Mouse (Mus musculus) layer of hippocampus, adult 8-10 months (tissue): ENCODE measurements around the gene Pde9a. TPM values are rescaled to one million over a fixed set of nuclear protein-coding genes. Genes with fewer than 3 reads are reported as not detected.
A peak's percentile ranks its signal among the peaks of the same experiment; 100 is the strongest.

Source experiments
- DNase-seq, 2 experiments: peaks; one replicate each; pipeline ENCODE4 v3.0.0; 2022; ENCODE audit warnings: low spot score in 2 of 2
- total RNA-seq, 4 experiments: library from RNA; stranded (reverse); gene quantifications; 2 replicates each; pipeline ENCODE4 v1.2.4; 2022

Pde9a gene
- total RNA-seq, 4 experiments from 2014 or later, result 22.5 to 35.1 (median 28.4) TPM

GRCm38 (mm10) chr17:31462506-31462905 is 76.5 kb downstream of the Pde9a start:
- no peak for DNase-seq

DNA sequence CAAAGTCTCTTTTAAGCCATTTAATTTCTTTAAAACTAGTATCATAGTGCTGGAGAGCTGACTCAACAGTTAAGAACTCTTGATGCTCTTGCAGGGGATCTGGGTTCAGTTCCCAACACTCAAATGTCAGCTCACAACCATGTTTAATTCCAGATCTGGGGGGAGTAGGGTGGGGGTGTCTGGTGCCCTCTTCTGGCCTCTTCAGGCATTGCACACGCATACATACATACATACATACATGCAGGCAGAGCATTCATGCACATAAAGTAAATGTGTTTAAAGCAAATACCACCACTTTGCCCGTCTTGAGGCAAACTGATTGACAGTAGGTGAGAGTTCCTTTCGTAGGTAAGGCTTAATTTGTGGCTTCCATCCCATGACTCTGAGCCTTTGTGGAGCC is 80.8 kb downstream of the Pde9a start:
- DNase-seq, result no peak

DNA sequence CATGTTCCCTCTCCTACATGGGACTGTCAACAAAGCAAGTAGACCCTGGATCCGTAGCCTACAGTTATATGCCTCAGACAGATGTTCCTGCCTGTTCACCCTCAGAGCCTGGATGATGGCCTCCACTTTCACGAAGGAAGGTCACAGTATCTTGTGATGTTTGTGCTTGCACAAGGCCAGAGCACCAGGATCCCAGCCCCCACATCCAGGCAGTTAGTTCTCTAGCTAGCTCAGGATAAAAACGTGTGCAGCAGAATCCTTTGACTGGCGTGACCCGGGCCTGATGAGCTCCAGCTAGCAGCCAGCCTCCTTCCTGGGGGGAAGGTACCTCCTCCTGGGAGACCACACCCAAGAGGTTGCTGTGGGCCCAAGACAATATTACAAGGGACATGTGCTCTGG is 82.5 kb downstream of the Pde9a start:
- DNase-seq, result no peak

- DNase-seq, result no peak
These were observed 84.9 kb downstream of the Pde9a start for GRCm38 (mm10) chr17:31470766-31471418.

- no peak for DNase-seq
These were observed 88.4 kb downstream of the Pde9a start for GRCm38 (mm10) chr17:31474388-31474787.

- no peak for DNase-seq
These were observed 92.6 kb downstream of the Pde9a start for GRCm38 (mm10) chr17:31478606-31479005.

DNA sequence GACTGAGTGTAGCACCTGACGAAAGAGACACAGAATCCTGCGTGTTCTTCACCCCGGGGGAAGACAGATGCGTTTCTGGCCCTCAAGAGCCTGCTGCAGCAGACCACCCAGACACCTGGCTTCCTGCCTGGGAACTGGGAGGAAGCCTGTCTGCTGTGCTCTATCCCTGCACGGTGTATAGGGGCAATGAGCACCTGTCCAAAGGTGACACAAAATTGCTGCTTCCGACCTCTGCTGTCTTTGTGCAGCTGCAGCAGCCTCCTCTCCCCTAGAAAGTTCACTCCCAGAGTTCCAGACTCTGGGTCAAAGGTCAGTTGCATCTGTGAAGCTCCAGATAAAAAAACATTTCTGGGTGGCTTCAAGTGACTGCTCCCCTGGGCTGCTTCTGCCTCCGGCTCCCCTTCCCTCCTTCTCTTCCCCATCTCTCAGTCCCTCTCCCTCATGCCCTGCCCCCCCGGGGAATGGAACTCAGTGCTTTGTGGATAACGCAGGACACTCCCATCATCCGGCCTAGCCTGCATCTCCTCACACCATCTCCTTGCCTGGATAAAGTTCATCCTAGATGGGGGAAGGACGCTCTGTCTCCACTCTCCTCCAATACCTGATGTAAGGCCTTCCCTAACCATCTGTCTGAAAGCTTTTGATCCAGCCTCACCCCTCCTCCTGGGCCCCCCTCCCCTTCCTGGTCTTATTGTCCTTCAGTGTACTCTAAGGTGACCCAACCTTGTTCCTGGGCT is 93.3 kb downstream of the Pde9a start:
- DNase-seq, result no peak

- no peak for DNase-seq
These were observed 100.7 kb downstream of the Pde9a start for GRCm38 (mm10) chr17:31486616-31487198.

DNA sequence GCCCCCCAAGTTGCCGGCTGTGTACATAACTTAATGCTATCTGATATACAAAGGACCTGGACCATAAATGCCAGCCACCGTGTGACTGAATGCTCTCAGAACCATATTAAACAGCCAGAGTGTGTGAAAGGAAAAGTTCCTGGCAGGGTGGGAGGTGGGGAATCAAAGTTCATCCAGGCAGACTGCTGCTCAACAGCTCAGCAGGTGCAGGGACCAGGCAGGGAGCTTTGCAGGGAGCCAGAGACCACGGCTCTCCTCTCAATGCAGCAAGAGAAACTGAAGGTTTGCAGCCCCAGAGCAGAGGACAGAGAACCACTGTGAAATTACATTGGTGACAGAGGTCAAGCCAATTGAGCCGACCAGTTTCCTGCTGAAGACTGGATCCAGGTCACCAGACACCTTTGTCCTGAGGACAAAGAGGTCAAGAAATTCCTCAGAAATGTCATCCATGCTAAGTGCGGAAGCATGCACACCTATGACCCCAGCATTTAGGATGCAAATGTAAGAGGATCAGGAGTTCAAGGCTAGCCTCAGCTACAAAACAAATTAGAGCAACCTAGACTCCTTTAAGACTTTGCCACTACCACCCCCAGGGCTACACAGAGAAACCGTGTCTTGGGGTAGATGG is 101.5 kb downstream of the Pde9a start:
- no peak for DNase-seq

DNA sequence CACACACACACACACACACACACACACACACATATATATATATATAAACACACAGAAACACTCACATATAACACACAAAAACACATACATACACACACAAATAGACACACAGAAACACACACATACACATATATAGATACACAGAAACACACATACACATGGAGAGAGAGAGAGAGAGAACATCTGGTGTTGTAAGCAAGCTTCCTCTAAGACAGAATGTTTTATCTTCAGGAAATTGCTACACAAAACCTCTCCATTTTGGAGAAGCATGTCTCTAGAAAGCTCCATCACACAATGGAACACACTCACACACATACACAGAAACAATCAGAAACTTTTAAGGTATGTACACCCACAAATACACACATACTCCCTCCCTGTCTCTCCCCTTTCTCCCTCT is 105.3 kb downstream of the Pde9a start:
- DNase-seq, result no peak

DNA sequence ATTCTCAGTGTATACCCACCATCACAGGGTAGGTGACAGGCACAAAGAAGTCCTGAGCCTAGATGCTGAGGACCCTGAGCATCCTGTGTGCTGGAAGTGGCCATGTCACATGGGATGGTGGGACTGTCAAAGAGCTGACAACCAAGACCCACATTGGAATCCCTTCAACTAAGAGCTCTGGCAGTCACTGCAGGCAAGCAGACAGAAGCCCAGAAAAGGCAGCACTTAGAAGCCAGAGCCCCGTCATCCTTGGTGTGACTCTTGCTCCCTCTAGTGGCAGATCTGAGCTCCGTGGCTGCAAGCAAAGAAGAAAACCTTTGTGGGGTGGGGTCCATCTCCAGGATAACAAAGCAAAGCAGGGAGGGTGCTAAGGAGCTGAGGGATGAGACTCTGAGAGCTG is 106.4 kb downstream of the Pde9a start:
- peak; percentile 72 to 81 for DNase-seq

DNA sequence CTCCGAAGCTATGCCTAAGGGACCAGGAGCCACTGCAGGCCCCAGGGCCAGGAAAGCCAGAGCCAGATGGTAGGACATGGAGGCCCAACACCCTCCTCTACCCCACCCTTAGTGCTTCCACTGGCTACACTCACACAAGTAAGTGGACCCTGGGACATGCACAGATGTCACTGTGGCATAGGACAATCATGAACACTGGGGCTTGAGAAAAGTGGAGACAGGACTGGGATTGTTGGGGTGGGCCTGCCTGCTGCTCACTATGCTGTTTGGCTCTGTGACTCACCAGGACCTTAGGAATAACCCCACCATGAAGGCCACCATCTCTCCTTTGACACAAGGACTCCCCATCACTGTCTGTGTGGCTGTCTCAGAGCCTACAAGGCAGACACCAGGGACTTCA is 109.0 kb downstream of the Pde9a start:
- DNase-seq, result no peak

- no peak for DNase-seq
These were observed 111.7 kb downstream of the Pde9a start for GRCm38 (mm10) chr17:31497726-31498125.

- no peak for DNase-seq
These were observed 113.7 kb downstream of the Pde9a start for GRCm38 (mm10) chr17:31499725-31500124.

- DNase-seq, result no peak
These were observed 114.4 kb downstream of the Pde9a start for GRCm38 (mm10) chr17:31500416-31500815.

DNA sequence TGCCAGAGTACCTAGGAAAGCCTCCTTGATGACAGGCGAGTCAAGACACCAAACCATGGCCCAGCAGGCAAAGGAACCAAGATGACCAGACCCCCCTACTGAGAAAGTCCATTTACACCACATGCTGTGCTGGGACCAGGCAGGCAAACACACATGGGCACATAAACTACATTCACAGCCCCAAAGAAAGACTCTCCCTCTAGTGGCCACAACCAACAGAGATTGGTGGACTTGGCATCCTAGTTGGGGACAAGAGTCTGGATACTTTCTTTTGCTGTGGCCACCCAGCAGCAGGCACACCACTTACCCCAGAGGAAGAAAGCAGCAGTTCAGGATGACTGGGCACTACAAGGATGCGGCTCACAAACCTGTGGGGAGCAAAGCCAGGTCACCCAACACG is 114.9 kb downstream of the Pde9a start:
- DNase-seq, result no peak

GRCm38 (mm10) chr17:31502261-31502927 is 116.4 kb downstream of the Pde9a start:
- DNase-seq, result no peak

DNA sequence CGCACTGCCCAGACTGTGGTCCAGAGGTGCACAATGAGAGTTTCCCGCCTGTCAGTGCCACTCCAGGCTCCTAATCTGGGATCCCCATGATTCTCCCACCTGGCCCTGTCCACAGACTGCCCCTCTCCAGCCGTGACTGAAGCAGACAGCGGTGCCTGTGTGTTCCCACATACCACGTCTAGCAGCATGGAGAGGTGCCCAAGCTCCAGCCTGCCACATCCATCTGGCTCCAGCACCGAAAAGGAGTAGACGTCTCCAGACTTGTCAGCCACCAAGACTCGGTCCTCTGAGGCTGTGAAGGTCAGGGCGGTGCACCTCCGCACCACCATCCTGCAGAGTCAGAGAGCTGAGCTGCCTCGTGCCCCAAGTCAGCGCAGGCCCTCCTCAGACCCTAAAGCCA is 117.3 kb downstream of the Pde9a start:
- DNase-seq, result no peak

- no peak for DNase-seq
These were observed 117.9 kb downstream of the Pde9a start for GRCm38 (mm10) chr17:31503936-31504335.

GRCm38 (mm10) chr17:31505013-31505412 is 119.0 kb downstream of the Pde9a start:
- DNase-seq, result no peak

DNA sequence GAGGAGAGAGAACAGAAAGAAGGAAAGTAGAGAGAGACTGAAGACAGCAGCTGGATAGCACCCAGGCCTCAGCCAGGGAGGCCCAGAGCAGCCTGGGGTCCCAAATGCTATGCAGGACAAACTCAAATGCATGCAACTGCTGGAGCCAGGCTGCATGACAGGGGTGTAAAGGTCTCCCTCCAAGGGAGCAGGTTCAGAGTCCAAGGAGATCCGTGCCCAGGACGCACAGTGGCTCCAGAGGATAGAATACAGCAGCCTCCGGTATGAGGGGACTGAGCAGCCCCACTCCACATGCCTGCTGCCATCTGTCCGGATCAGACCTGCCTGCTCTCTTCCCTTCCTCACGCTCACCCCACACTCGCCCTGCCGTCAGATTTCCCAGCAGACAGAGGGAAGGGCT is 120.3 kb downstream of the Pde9a start:
- no peak for DNase-seq

DNA sequence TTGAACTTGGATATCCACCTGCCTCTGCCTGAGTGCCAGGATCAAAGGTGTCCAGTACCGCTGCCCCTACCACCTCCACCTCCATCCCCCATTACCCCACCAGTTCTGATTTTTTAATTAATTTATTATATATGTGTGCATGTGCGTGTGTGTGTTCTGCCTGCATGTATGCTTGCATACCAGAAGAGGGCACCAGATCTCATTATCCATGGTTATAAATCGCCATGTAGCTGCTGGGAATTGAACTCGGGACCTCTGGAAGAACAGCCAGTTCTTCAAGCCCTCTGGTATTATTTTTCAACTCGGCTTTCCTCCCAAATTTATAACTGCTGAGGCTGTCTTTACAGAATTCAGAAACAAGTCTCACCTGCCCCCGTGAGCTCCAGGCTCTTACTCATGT is 124.9 kb downstream of the Pde9a start:
- no peak for DNase-seq
